Mouse (Mus musculus) cerebellum, adult 9-11 months (tissue): ENCODE data around the gene Vps37b.
"Not testable (repeated sequence)": the region's sequence is repeated elsewhere in the genome, so short reads cannot be mapped to it uniquely, and the experiment has no call there.

Experiments
- DNase-seq: peaks from one replicate; pipeline ENCODE4 v3.0.0; 2022

Gene Vps37b

DNA sequence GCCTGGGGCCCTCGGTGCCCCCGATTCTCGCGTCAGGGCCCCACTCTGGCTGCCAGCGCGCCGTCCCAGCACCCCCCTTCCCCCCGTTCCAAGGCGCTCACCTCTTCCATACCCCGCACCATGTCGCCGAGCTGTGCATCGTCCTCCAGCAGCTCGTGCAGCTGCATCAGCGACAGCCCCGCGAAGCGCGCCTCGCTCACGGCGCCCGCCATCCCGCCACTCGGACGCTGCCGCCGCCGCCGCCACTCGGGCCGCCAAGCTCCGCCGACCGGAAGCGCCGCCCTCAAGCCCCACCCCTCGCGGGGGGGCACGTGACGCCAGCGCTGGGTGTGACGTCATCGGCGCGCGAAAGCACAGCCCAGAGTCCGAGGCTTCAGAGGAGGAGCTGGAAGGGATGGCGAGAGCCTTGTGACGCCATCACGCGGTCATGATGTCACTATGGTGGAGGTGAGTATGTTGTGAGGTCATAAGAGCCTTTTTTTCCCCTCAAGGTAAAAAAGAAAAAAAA is at the start of gene Vps37b:
Gene Vps37b, minus strand, starts transcription at position 270 of the 508 bp plus-strand sequence.
- peak; percentile 91 for DNase-seq

DNA sequence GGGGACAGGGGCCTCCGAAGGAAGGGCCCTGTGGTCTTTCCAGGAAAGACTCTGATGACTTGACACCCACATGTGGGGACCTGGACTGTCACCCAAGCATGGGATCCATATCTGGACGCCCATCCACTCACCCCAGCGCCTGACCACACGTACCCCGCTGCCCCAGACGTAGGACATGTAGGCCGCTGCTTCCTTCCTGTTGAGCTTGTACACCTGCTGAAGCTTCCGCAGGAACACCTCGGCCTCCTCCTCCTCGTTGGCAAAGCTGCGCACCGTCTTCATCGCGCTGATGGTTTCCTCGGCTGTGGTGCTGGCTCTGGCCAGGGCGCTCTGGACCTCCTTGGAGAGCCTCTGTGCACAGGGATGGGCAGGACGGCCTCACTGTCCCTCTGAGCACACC is 47.8 kb upstream of the Vps37b start:
- DNase-seq: no peak

DNA sequence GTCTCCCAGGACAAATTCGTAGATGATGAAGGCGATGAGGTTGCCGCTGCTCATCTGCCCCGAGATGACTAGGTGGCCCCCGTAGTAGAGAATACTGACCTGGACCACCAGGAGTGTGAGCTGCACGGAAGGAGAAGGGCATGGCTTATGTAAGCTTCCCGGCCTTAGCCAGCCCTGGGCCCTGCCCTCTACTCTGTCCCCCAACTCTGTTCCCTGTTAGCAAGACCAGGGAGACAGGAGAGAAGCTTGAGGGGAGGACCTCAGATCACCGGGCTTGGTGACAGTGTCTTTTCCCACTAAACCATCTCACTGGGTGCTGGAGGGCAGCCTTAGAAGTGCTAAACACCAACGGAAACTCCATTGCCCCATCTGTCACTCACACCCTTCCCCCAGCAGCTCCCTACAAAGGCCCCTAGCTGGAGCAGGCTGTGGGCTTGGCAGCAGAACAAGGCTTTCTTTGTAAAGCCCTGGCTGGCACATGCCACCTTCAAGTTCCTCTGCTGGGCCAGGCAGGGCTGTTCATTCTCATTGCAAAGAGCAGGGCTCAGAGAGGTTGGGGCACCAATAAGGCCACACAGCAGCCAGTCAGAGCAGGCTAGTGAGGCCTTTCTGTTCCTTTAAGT is 46.8 kb upstream of the Vps37b start:
- peak; percentile 66 for DNase-seq

DNA sequence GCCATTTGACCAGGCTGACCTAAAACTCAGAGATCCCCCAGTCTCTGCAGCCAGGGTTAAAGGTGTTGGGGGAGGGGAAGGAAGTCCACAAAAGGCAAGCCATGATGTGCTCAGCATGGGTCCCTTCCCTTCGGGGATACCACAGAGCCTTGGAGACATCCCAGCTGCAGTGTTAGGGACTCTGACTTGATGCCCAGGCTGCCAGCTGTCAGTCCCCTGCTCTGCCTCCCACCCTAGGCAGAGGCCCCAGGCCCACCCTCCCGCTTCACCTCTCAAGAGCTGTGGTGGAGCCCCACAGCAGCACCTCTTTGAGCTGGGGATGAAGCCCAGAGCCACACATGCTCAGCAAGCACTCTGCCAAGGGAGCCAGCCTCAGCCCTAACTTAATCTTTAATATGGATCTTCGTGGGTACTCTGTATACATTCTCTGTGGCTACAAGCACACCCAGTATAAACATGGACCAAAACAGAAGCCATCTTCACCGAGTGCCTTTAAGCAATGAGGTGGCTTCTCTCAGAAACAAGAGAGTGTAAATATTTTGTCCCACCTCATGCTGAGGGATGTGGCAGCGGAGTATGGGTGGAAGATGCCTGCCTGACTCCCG is 45.9 kb upstream of the Vps37b start:
- DNase-seq: no peak

DNA sequence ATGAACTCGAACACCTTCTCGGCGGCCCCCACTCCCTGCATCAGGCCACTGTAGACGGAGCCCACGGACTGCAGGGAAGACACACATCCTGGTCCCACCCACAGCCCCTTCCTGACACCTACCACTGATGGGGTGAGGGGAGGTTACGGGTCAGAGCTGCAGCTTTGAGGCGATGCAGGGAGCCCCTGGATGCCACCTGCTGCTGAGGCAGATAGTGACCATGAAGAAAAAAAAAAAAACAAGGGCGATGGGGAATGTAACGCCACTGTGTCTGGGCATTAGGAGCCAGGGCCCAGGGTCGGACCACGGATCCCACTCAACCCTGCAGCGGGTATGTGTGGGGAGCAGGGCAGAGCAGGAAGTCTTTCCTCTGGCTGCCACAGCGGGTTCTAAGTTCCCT is 45.2 kb upstream of the Vps37b start:
- no peak for DNase-seq

DNA sequence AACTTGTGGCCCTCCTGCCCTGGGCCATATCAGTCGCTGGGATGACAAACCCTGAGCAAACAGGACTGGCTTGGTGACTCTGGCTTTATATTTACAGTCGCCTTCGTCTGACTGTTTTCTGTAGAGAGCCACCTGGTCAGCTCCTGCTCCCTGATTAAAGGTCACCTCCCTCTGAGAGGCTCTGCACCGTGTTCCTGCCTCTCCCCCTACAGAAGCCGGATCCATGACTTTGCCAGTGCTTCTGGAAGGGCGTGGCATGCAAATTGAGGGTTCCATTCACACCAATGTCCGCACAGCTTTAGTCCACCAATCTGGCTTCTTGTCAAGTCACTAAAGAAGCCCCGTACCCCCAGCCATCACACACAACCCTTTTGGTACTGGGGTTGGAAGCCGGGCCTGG is 44.5 kb upstream of the Vps37b start:
- DNase-seq: no peak

DNA sequence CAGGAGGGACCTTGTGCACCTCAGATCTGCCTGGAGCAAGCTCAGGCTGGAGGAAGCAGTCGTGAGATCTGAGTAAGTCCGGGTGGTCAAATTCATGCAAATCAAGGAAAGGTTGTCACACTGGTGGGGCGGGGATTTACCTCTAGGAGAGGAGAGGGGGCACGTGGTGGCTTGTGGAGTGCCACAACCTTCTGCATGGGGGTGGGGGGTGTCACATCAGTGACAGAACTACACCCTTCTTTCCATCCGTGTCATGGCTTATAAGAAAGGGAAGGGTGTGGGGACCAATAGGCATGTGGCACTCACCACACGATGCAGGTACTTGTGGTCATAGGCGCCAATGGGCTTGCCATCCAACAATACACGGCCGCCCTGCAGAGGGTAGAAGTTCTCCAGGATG is 43.6 kb upstream of the Vps37b start:
- DNase-seq: no peak

DNA sequence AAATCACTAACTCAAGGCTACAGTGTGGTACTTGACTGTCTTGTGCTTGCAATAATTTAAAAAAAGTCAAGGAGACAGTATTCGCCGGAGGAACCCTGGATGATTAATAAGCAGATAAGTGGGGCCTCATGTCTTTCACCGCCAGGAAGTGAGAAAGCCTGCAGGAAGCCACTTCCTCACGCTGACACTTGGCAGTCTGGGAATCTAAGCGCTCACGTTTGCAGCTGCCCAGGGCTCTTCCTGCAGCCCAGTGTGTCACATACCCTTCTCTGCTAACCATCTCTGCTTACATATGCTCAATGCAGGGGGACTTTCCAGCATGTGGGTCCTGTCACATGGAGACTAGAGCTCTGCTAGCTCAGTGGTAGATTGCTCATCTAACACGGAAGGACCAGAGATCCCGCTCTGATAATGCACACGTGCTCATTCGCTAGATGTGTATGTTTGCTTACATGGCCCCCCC is 42.8 kb upstream of the Vps37b start:
- DNase-seq: no peak

DNA sequence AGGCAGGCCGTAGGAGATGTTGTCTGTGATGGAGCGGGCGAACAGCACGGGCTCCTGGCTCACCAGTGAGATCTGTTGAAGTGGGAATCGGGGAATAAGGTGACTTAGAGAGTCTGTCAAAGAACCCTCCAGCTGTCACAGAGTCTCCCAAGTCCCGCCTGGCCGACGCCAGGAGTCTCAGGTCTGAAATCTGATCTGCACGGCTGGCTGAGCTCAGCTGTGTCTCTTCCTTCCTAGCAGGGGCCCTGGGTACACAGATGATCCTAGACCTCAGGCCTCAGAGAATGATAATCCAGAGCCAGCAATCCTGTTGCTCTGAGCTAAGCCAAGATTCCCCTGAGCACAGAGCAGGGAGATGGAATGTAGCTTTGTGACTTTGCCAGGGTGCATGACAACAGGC is 41.6 kb upstream of the Vps37b start:
- DNase-seq: no peak

DNA sequence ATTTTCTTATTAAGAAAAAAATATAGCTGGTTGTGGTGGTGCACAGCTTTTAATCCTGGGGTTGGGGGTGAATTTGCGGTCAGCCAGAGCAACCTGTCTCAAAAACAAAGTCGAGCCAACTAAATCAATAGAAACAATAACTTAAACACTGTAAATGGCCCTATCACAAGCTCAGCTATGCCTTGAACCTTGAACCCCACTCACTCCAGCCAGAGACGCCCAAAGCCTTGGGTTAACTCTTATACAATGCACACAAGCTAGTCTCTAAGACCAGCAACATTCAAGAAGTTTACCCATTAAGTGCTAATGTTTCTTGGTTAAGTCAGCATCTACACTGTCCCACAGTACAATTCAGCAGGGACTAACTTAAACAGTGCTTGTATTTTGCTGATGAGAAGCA is 37.6 kb upstream of the Vps37b start:
- no peak for DNase-seq

DNA sequence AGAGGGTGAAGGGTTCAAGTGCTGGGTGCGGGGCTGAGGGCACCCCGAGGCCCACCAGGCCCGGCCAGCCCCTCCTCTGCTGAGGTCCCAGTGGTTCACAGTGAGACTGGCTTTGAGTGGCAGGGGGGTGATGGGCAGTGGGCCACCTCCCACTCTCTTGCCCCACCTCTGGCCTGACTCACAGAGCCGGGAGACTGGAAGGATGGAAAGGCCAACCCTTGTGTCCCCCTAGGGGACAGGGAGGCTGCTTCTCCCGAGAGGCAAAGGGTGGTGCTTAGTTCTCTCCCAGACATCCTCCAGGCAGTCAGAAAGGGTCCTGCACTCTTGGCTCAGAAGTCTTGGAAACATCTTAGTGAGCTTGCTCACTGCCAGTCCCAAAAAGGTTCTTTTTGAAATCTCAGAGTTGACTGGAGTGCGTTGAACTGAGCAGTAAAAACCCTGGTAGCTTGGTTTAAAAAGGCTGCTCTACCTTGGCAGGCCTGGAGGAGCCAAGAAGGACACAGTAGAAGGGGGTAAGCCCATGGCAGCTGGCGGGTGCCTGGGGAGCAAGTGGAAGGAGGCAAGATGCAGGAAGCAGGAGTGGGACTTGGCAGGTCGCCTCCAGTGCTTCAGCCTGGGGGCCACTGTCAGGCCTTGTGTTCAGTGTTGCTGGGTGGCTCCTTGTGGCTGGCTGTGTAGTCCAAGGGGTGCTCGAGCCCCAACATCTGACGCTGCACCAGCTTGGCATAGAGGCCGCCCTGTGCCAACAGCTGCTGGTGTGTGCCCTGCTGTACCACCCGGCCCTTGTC is 30.2 kb upstream of the Vps37b start:
- DNase-seq: peak; percentile 25

DNA sequence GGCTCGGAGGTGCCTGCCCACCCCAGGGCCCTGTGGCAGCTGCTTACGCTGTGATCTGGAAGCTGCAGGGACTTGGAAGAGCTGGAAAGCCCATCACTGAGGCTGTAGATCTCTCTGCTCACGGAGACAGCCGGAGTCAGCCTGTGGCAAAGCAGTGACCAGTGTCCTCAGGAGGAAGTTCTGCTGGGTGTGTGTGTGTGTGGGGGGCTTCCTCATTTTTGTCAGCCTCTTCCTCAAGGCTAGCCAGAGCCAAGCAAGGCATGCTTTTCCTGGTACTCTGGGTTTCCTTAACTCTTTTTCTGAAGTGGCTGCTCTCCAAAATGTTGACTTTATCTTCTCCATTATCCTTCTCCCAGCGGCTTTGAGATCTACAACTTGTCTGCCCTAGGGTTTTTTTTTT is 27.6 kb upstream of the Vps37b start:
- no peak for DNase-seq

DNA sequence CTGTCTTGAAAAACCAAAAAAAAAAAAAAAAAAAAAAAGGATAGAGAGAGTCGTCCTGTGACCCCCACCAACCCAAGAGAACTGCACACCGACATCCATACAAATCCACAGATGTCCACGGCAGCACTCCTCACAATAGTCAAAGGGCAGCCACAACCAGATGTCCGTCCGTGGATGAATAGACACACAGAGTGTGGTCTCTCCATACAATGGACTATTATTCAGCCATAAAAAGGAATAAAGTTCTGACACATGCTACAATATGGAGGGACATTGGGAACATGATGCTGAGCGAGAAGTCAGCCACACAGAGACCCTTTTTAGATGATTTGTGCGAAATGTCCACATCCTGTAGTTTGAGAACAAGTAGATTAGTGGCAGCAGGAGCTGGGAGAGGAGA is 26.7 kb upstream of the Vps37b start:
- no peak for DNase-seq

DNA sequence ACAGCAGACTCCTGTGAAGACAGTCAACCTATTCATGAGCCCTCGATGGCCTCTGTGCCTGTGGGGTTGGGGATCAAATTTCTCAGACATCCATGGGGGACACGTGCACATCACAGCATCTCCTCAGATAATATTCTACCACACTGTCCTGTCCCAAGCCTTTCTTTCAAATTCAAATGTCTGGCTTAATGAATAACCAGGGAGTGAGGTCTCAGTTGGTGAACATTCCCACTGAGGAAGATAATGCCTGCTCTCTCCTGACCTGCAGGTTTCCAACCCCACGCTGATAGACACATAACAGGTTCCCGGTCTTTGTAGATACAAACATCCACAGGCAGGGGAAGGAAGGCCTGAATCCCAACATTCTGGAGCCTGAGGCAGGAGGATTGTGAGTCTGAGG is 24.9 kb upstream of the Vps37b start:
- DNase-seq: no peak

DNA sequence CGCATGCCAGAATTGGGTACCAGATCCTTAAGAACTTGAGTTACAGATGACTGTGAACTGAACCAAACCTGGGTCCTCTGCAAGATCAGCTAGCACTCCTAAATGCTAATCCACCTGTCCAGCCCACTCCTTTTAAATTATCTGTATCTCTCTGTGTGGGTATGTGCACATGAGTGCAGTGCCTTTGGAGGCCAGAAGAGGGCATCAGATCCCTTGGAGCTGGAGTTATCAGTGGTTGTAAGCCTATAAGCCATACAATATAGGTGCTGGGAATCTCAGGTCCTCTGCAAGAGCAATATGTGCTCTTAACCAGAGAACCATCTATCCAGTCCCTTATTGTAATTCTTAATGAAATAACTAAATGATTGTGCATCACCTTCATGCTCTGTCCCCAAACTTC is 24.1 kb upstream of the Vps37b start:
- DNase-seq: no peak

DNA sequence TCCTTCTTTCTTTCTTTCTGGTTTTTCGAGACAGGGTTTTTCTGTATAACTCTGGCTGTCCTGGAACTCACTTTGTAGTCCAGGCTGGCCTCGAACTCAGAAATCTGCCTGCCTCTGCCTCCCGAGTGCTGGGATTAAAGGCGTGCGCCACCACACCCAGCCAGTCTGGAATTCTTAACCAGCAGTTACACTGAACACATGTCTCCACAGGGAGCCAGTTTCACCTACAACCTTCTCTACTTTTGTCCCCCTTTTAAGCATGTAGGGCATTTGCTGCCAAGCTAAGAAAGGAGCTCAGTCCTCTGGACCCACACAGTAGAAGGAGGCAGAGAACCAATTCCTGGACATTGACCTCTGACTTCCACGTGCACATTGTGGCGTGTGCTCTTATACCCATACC is 20.6 kb upstream of the Vps37b start:
- not testable (repeated sequence) for DNase-seq

DNA sequence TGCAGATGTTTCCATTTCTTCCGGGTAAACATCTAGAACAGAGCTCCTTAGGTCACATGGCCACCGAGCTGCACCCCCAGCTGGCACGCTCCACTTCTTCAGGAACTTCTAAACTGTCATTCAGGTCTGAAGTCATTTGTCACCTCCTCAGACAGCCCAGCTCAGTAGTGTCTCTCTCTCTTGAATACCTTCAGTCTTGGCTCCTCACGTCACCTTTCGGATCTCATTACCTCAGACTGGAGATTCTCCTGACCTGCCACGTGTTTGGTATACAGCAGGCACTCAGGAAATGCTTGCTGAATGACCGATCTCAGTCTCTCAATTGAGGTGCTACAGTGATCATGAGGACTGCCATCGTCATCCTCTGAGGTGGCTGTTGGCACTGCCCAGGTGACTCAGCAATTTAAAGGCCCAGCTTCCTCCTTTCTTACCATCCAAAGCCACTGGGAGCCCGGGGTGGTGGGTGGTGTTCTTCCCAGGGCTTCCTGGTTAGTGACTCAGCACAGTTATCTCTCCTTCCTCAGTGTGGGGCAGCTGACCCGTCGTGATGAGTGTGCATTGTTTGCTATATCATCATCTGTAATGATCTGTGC is 19.9 kb upstream of the Vps37b start:
- no peak for DNase-seq

DNA sequence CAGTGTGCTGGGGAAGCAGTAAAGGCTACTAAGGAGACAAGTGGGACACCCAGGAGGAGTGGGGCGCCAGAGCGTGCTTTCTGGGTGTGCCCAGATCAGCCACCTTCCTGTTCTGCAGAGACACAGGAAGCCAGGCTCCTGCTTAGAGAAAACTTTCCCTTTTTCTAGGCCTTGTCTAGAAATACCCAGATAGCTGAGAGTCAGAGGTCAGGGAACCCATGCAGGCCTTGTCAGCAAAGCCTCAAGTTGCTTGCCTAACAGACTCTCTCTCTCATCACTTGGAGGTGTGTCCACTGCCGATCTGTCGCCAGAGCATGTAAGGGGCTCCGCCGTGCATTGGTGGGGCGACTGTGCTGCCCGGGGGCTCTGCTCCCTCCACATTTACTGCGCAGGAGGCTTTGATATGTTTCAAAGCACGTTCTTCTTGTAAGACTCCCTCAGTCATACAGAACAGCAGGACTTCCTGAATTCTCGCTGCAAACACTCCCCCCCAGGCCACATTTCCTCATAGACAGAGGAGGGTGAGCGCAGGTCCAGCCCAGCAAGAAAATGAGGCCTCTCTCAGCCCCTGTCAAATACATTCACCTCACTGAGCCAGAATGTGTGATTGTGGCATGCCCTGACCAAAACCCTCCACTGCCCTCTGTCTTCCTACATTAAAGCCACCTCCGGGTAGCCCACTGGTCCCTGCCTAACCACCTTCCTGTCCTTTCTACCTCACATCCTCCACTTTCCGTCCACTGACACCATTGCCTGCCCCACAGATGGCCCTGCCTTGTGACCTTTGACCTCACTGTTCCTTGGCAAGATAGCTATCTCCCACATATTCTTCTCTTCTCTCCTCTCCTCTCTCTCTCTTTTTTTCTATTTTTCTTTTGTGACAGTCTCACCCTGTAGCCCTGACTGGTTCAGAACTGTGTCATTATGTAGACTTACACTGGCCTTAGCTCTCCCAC is 18.3 kb upstream of the Vps37b start:
- no peak for DNase-seq

DNA sequence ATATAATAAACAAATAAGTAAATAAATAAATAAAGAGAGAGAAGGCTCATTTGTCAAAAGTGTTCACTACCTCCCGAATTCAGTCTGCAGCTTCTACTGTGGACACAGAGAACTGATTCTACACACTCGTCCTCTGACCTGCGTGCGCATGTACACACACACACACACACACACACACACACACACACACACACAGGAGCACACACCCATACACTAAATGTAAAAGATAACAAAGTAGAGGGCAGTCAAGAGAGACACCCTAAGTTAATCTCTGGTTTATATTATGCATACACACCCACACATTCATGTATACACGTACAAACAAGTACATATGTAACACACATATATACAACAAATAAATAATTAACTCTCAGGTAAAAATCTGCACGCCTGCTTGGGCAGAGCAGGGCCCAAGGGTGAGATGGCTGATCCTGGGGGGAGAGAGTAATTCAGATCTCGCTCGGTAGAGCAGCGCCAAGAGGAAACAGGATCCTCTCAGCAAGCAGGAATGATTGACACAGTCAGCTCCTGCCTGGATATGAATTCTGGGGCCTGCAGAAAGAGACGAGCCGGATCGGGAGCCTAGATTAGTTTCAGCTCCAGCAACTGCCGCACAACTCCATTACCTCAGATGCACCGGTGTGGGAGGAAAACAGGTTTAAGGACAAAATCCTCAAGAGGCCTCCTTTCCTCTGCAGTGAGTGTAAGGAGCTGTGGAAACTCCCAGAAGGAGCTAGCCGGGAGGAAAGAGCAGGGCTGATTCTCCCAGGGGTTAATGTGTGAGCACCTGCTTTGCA is 17.4 kb upstream of the Vps37b start:
- DNase-seq: no peak

DNA sequence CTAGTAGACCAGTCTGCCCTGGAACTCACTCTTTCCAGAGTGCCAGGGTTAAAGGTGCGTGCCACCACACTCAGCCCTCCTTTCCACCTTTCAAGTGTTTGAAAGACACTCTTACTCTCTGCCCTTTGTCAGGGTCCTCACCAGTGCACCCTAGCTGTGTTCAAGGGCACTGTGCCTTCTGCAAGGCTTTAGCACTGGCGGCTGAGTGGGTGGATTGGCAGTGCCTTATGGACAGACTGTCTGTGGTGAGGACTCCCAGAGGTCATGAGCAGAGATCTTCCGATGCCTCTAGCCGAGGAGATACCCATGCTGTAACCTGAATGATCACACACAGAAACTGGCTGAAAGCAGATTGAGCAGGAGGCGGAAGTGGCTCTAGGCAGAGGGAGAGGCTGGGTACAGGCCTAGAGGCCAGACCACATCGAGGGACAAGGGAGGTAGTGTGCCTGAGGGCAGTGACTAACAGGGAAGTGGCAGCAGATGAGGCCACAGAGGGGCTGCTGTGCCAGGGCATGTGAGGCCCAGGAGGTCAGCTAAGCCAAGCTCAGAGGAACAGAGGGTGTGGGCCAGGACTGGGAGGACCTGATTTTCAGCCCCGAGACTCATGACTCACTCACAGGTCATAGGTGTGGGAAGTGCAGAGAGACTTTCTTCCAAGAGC is 14.8 kb upstream of the Vps37b start:
- DNase-seq: no peak

DNA sequence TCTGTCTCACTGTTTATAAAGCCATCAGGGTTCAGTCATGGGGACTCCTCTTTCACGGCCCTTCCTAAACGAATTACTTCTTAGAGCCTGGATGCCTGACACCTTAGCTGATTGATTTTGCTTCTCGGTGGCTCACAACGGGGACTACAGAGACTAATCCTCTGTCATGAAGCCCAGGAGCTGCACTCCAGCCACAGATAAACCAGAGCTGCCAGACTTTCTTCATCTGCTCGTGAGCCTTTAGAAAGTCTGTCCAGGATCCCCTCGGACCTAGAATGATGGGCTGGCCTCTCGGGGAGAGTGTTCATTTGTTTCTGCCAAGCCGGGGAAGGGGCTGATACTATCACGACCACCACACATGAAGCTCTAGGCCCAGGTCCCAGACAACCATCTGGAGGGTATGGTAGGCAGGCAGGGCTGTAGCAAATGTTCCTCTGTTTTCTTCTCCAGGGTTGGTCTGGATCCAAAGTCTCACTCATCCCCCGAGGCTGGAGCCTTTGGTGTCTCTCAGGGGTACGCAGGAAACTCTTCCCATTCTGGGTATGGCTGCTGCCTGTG is 13.5 kb upstream of the Vps37b start:
- DNase-seq: peak; percentile 38
